In the genomic region with DNA sequence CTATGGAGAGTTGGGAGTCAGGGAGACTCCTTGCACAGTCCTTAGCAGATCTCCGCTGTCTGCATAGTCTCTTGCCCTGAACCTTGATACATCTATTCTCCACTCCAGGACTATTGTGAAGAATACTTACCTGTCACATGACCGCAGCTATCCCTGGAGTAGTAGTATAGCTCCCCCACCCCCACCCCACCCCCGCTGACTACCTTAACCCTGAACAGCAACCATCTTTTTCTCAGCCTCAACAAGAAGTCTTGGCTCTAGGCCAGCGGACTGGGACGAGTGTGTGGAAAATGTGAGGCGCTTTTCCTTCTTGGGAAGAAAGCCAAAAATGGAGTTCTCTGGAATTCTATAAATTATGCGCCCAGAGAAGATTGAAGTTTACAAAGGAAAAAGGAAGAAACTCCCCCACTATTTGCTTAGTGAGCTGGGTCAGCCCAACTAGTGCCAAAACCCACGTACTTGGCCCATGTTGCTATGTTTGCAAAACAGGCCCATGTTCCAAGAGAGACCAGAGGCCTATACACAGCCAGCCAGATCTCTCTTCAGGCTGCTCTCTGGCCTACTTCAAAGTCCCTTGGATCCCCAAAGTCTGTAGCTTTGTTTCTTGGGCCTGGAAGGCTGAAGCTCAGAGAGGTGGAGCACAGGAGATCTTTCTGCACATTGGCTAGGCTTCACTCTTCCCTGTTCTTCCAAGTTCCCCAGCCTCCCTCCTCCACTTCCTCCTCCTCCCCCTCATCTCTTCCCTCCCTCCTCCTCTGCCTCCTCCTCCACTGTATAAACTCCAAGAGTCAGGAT, we compare ENCODE assay signal across 8 mouse cellular contexts. TPM values are rescaled to one million over a fixed set of nuclear protein-coding genes. Genes with fewer than 3 reads are reported as not detected.
DNase-seq lines count a peak whose midpoint lies in the region; ATAC-seq lines count a peak whose summit lies in the region.

No protein-coding gene starts in this region.

- H3K4me2 ChIP-seq in embryonic facial prominence, embryonic 15.5 days (replicated peaks), result no peak overlapping the region
- peak overlapping the region; percentile 62 for H3K4me2 ChIP-seq in heart, embryonic 13.5 days

- H3K27ac ChIP-seq in embryonic facial prominence, embryonic 15.5 days (replicated peaks), result peak overlapping the region; percentile 92
- H3K27ac ChIP-seq in heart, embryonic 13.5 days (replicated peaks), result peak overlapping the region; percentile 97

- peak; percentile 86 for ATAC-seq in embryonic facial prominence, embryonic 15.5 days (ENCODE audit: insufficient number of reproducible peaks, low FRiP score, low TSS enrichment, low read depth)
- ATAC-seq in heart, embryonic 13.5 days (ENCODE audit: extremely low read depth, insufficient number of reproducible peaks, low FRiP score, low TSS enrichment), result peak; percentile 44

- WGBS in embryonic facial prominence, embryonic 15.5 days, result 29% methylated on average over 8 of the region's 8 CpGs
- 31% methylated on average over 8 of the region's 8 CpGs for whole genome bisulfite sequencing in heart, embryonic 13.5 days

- intact Hi-C loops in left cerebral cortex, postnatal 14 days (cut with DNase I), result no loop called here

- peaks cover 32% of the 10 kb centered on the region for H3K4me1 ChIP-seq in embryonic facial prominence, embryonic 15.5 days
- peaks cover 75% of the 10 kb centered on the region for H3K4me1 ChIP-seq in heart, embryonic 13.5 days

- no peaks in the 10 kb centered on the region for H3K9me3 ChIP-seq in embryonic facial prominence, embryonic 15.5 days (replicated peaks)
- H3K9me3 ChIP-seq in heart, embryonic 13.5 days, result no peaks in the 10 kb centered on the region

- no peak overlapping the region for H3K9ac ChIP-seq in embryonic facial prominence, embryonic 15.5 days
- peak overlapping the region; percentile 76 for H3K9ac ChIP-seq in heart, embryonic 13.5 days

- peak; percentile 50 to 57 for DNase-seq in left cerebral cortex, postnatal 14 days (ENCODE audit: low spot score in 2 of 2)
- no peak for DNase-seq in left cerebral cortex, adult 9 months (ENCODE audit: low spot score in 2 of 2)
- DNase-seq in kidney, postnatal 10 days, result peak; percentile 90
- DNase-seq in lung, postnatal 10 days, result peak; percentile 93
- DNase-seq in urinary bladder, postnatal 36 days (ENCODE audit: low spot score in 2 of 2), result peak; percentile 23 to 73
- DNase-seq in spleen, postnatal 14 days (ENCODE audit: low spot score in 2 of 2), result no peak

- H3K36me3 ChIP-seq in embryonic facial prominence, embryonic 15.5 days, result no peaks in the 10 kb centered on the region
- no peaks in the 10 kb centered on the region for H3K36me3 ChIP-seq in heart, embryonic 13.5 days

- H3K27me3 ChIP-seq in embryonic facial prominence, embryonic 15.5 days, result no peaks in the 10 kb centered on the region
- no peaks in the 10 kb centered on the region for H3K27me3 ChIP-seq in heart, embryonic 13.5 days (replicated peaks)

- H3K4me3 ChIP-seq in embryonic facial prominence, embryonic 15.5 days (replicated peaks), result no peak overlapping the region
- H3K4me3 ChIP-seq in heart, embryonic 13.5 days, result peak overlapping the region; percentile 24; the same call in 1 of the 2 replicates

RNA-seq across cellular contexts. Expression of gene Ppp1r3c, which starts 48.4 kb away (rescaled TPM):
- total RNA-seq in left cerebral cortex, postnatal 14 days (2021), result 10 to 100 TPM; 31.0 to 35.7 TPM
- polyA plus RNA-seq in embryonic facial prominence, embryonic 15.5 days (2015; fragmentation: Nextera tagmentation; extraction: Ambion mirVana), result 16.6 TPM in 2 replicates
- 49.2 and 64.7 TPM in 2 replicates for polyA plus RNA-seq in heart, embryonic 13.5 days (2015; fragmentation: Nextera tagmentation; extraction: Ambion mirVana)

Comparison
In these comparisons a context has a peak if more than half of its experiments do, and no peak if none do; other contexts are left out.
1. DNase-seq: peak in left cerebral cortex, postnatal 14 days (2 of 2), kidney, postnatal 10 days (single experiment), lung, postnatal 10 days (single experiment) and urinary bladder, postnatal 36 days (2 of 2); none in left cerebral cortex, adult 9 months (0 of 2) and spleen, postnatal 14 days (0 of 2).